Mouse (Mus musculus) small intestine, adult 2 months (tissue): ENCODE results near the gene Mal.

Experiments
- CTCF ChIP-seq: fragments of 200-500 bp; IDR thresholded peaks from 2 replicates; pipeline ENCODE4 v1.5.1; 2012; ENCODE audit warnings: low read depth, mild to moderate bottlenecking, control low read depth, inconsistent platforms, low read length, moderate library complexity, mixed read lengths; ENCODE audit not compliant: insufficient replicate concordance, insufficient read length; ENCODE audit errors: extremely low read depth
- POLR2A ChIP-seq: fragments of 200-500 bp; IDR thresholded peaks from 2 replicates; pipeline ENCODE4 v1.6.1; 2012; ENCODE audit warnings: low read depth, mild to moderate bottlenecking, control low read depth, inconsistent platforms, low read length, moderate library complexity

DNA sequence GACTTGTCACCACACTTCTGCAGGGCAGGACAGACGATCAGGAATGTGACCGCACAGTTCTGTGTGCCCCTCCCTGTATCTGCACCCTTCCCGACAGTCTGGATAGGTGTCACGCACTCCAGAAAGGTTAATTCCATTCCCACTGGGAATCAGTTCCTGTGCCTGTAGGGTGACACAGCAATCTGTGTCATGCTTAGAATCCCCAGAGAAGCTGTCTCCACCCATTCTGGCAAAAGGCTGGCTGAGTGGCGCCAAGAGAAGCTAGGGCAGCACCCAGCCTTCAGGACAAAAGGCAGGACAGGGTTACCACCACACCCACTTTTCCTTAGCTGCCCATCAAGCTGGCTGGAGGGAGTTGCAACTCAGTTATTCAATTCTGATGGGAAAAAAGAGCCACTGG lies 6.6 kb downstream of the Mal start:
- TF ChIP-seq CTCF (no peak), POLR2A (no peak)
